Mouse (Mus musculus) midbrain, embryonic 15.5 days (tissue): ENCODE measurements at regions not wholly inside any gene's neighbourhood (a gene's known extent, or its start where the extent isn't known, plus 50 kb on each side); places are given as distances from the start of the nearest gene placed in this dataset.

Experiments used
- ATAC-seq: fragments of 200-750 bp; cut with Nextera tagmentation; replicated peaks from 2 replicates; pipeline ENCODE4 v1.8.0; 2017; ENCODE audit warnings: moderate TSS enrichment
- H3K27ac ChIP-seq: fragments of 300-500 bp; sonication (generic); 2 replicates; pipeline ENCODE4 v1.5.1; 2015; ENCODE audit warnings: mild to moderate bottlenecking, inconsistent platforms
- H3K27me3 ChIP-seq: fragments of 300-500 bp; sonication (generic); replicated peaks from 2 replicates; pipeline ENCODE4 v1.6.1; 2015; ENCODE audit warnings: inconsistent platforms
- H3K36me3 ChIP-seq: fragments of 300-500 bp; sonication (generic); replicated peaks from 2 replicates; pipeline ENCODE4 v1.6.1; 2015; ENCODE audit warnings: inconsistent platforms
- H3K4me1 ChIP-seq: fragments of 300-500 bp; sonication (generic); 2 replicates; pipeline ENCODE4 v1.6.1; 2015; ENCODE audit warnings: inconsistent platforms
- H3K4me2 ChIP-seq: fragments of 300-500 bp; sonication (generic); 2 replicates; pipeline ENCODE4 v1.6.1; 2015; ENCODE audit warnings: inconsistent platforms, mild to moderate bottlenecking, moderate library complexity
- H3K4me3 ChIP-seq: fragments of 300-500 bp; sonication (generic); 2 replicates; pipeline ENCODE4 v1.5.1; 2015; ENCODE audit warnings: mild to moderate bottlenecking, inconsistent platforms
- H3K9ac ChIP-seq: fragments of 300-500 bp; sonication (generic); 2 replicates; pipeline ENCODE4 v1.6.1; 2015; ENCODE audit warnings: mild to moderate bottlenecking, inconsistent platforms
- H3K9me3 ChIP-seq: fragments of 300-500 bp; sonication (generic); 2 replicates; pipeline ENCODE4 v1.6.1; 2016; ENCODE audit warnings: inconsistent platforms
- WGBS: fragments of 180-500 bp; shearing (Covaris S2); methylation state at CpG from one replicate; pipeline ENCODE4 v1.1.7; 2015; ENCODE audit warnings: mixed read lengths; 5-methylcytosine and 5-hydroxymethylcytosine counted together

DNA sequence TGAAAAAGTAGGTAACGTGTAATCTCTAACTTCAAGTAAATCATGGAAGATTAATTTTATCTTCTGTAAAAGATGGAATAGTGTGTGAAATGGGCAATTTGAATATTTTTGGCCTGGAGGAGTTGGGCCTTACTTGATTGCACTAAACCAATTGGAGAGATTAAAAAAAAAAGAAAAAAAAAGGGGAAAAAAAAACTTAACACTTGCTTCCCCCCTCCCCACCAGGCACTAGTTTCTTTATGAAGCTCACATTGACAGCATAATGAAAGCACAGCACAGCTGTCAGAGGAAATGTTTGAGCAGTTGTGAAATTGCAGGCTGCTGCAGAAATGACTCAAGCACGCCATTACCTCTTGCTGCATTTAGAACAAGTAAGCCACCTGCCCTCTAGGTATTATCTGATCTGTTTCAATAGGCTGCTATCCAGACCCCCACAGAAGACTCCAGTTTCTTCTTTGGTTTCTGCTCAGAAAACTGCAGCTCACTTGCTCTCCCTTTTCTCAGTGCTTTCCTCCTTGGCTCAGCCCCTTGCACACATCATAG is 297.9 kb downstream of the D3Ertd751e start:
- Histone ChIP-seq H3K4me3 (no peak overlapping the region), H3K27me3 (no peaks in the 10 kb centered on the region), H3K9ac (no peak overlapping the region), H3K4me1 (peaks cover 9% of the 10 kb centered on the region; the same call in 1 of the 2 replicates), H3K36me3 (no peaks in the 10 kb centered on the region), H3K4me2 (no peak overlapping the region), H3K27ac (no peak overlapping the region), H3K9me3 (no peaks in the 10 kb centered on the region)
- peak; percentile 65; the same call in 1 of the 2 replicates for ATAC-seq
- WGBS, result 46% methylated on average over 2 of the region's 2 CpGs

DNA sequence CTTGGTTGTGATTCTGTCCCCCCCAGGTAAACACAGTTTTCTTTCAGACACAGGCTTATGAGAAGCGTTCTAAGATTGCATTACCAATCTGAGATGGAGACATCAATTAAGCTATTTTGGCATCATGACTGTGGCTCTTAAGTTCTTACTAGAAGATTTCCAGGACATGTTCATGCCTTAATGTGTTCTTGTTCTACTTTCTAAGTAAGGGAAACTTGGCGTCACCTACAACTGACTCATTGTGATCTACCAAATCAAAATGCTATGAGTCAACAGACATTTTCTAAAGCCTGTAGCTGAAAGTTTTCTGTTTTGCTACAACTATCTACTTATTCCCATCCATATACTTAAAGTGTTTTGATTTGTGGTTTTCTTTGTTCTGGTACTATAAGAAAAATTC is 298.5 kb downstream of the D3Ertd751e start:
- H3K4me1 ChIP-seq, result peaks cover 9% of the 10 kb centered on the region; the same call in 1 of the 2 replicates
- WGBS, result 94% methylated on average over 2 of the region's 2 CpGs
- H3K27ac ChIP-seq, result no peak overlapping the region
- no peak for ATAC-seq
- H3K9ac ChIP-seq, result no peak overlapping the region
- no peaks in the 10 kb centered on the region for H3K36me3 ChIP-seq
- no peak overlapping the region for H3K4me3 ChIP-seq
- no peaks in the 10 kb centered on the region for H3K27me3 ChIP-seq
- H3K4me2 ChIP-seq, result no peak overlapping the region
- no peaks in the 10 kb centered on the region for H3K9me3 ChIP-seq

- no peak overlapping the region for H3K9ac ChIP-seq
- no peak overlapping the region for H3K4me3 ChIP-seq
- no peaks in the 10 kb centered on the region for H3K4me1 ChIP-seq
- H3K27me3 ChIP-seq, result no peaks in the 10 kb centered on the region
- no peaks in the 10 kb centered on the region for H3K36me3 ChIP-seq
- H3K9me3 ChIP-seq, result no peaks in the 10 kb centered on the region
- H3K27ac ChIP-seq, result no peak overlapping the region
- H3K4me2 ChIP-seq, result no peak overlapping the region
- ATAC-seq, result no peak
- 85% methylated on average over 10 of the region's 10 CpGs for WGBS
Observed at GRCm38 (mm10) chr3:42057286-42057868, 315.0 kb downstream of the D3Ertd751e start.

GRCm38 (mm10) chr3:42065093-42065935 is 322.9 kb downstream of the D3Ertd751e start:
- peak; percentile 77 for ATAC-seq
- Histone ChIP-seq H3K27ac (no peak overlapping the region), H3K9me3 (no peaks in the 10 kb centered on the region), H3K4me1 (no peaks in the 10 kb centered on the region), H3K4me2 (no peak overlapping the region), H3K36me3 (no peaks in the 10 kb centered on the region), H3K9ac (no peak overlapping the region), H3K27me3 (no peaks in the 10 kb centered on the region), H3K4me3 (no peak overlapping the region)
- WGBS, result 20% methylated on average over 7 of the region's 7 CpGs

- H3K9ac ChIP-seq, result no peak overlapping the region
- no peak overlapping the region for H3K4me3 ChIP-seq
- WGBS, result 24% methylated on average over 3 of the region's 3 CpGs
- no peaks in the 10 kb centered on the region for H3K36me3 ChIP-seq
- no peak overlapping the region for H3K27ac ChIP-seq
- H3K4me2 ChIP-seq, result no peak overlapping the region
- no peaks in the 10 kb centered on the region for H3K9me3 ChIP-seq
- no peaks in the 10 kb centered on the region for H3K4me1 ChIP-seq
- no peaks in the 10 kb centered on the region for H3K27me3 ChIP-seq
- ATAC-seq, result no peak
Observed at GRCm38 (mm10) chr3:42065962-42066361, 323.6 kb downstream of the D3Ertd751e start.

DNA sequence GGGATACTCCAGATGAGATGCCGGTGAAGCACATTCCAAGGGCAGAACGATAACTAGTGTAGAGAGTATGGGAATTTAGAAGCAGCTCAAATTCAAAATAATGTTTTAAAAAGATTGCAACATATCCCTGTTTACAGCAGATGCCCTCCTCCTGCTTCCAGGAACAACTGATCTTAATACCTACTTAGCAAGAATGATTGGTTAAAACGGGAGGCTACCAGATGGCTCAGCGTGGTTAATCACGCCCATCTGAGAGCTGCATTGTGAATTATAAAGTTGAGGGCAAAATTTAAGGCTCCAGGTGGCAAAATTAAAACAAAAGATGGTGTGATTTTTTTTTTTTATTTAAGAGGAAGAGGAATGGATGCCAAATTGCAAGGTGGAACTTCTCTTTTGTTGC is 324.6 kb downstream of the D3Ertd751e start:
- Histone ChIP-seq H3K4me3 (no peak overlapping the region), H3K27ac (no peak overlapping the region), H3K36me3 (no peaks in the 10 kb centered on the region), H3K9me3 (no peaks in the 10 kb centered on the region), H3K27me3 (no peaks in the 10 kb centered on the region), H3K4me2 (no peak overlapping the region), H3K4me1 (no peaks in the 10 kb centered on the region), H3K9ac (no peak overlapping the region)
- ATAC-seq, result no peak
- 90% methylated on average over 5 of the region's 5 CpGs for WGBS

- 32% methylated on average over 11 of the region's 11 CpGs for WGBS
- H3K4me3 ChIP-seq, result peak overlapping the region; percentile 13; the same call in 1 of the 2 replicates
Observed at GRCm38 (mm10) chr3:42074532-42075287, 332.3 kb downstream of the D3Ertd751e start.

DNA sequence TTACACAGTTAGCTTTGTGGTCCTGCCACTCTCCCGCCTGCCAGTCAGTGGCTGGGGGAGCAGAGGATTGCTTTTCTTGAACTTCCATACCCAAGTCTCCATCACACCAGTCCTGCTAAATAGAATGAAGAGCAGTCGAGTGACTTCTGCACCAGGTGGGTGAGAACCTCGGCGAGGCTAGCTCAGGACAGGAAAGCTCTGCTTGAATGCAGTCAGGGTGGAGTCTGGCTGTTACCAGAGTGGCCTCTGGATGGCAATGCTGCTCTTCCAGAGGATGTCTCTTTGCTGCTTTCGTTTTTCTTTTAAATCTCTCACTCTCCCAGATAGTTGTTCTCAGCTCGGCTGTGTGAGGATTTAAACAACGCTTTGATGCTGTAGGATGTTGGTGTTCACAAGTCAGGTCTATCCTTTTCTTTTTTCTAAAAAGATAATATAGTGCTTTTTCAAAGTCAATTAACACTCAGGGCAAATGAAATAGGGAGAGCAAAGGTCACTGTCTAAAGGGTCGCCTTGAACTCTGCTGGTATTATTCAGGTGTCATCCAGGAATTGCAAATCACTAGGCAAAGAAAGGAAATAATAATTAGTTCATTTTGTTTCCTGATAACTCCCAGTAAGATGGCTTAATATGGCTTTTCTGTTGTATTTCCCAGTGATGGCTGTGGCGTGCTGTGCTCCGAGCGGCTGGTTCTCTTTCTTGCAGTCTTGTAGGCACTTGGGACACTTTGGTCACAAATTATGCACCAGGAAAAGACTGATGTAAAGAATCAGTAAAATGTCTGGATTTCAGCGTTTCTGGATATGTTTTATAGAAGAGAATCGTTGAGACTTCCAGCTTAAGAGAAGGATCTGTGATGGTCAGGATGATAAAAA is 368.8 kb downstream of the D3Ertd751e start:
- WGBS, result 25% methylated on average over 13 of the region's 13 CpGs
- H3K4me1 ChIP-seq, result 0 out of 2 replicates have a peak, but pooled peaks cover 12% of the 10 kb centered on the region
- no peak overlapping the region for H3K4me3 ChIP-seq
- no peaks in the 10 kb centered on the region for H3K36me3 ChIP-seq
- H3K4me2 ChIP-seq, result peak overlapping the region; percentile 22; the same call in 1 of the 2 replicates
- H3K9me3 ChIP-seq, result no peaks in the 10 kb centered on the region
- ATAC-seq, result peak; percentile 96
- no peaks in the 10 kb centered on the region for H3K27me3 ChIP-seq
- H3K9ac ChIP-seq, result no peak overlapping the region
- H3K27ac ChIP-seq, result peak overlapping the region; percentile 51

More at GRCm38 (mm10) chr3:42074532-42075287, 332.3 kb downstream of the D3Ertd751e start:
- H3K9ac ChIP-seq, result 0 out of 2 replicates have a peak overlapping the region, but pooled peaks have one; percentile 14
- H3K4me1 ChIP-seq, result peaks cover 6% of the 10 kb centered on the region
- no peaks in the 10 kb centered on the region for H3K27me3 ChIP-seq
- no peak overlapping the region for H3K27ac ChIP-seq
- H3K4me2 ChIP-seq, result peak overlapping the region; percentile 31
- no peaks in the 10 kb centered on the region for H3K9me3 ChIP-seq
- no peaks in the 10 kb centered on the region for H3K36me3 ChIP-seq
- peak; percentile 88 for ATAC-seq

DNA sequence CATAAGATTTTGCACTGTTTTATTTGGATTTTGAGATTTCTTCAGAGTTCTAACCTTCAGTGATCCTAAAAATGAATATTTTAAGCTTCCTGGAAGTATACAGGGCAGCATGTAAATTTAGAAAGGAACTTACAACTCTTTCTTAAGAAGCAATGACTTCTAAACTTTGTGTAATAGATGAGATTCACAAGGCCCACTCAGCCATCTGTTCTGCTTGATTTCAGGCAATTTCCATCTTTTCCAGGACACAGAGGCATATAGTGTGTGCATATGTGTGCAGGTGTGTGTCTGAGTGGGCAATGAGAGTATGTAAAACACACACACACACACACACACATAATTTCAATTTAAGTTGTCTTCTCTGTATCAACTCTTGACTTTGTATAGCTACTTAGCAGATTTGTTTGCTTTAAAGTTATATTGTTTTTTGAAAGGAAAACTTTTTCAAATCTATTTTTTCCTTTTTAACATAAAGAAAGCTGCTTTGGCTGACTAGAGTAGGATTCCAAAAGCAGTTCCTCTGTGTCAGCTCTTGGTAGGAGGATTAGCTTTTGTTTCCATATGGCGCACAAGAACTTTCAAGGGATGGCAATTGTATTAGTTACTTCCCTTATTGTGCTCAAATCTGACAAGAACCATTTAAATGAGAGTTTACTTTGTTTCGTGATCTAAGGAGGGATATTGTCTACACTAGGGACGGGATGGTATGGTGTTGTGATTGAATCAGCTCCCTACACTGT is 387.6 kb downstream of the D3Ertd751e start:
- no peaks in the 10 kb centered on the region for H3K4me1 ChIP-seq
- no peak for ATAC-seq
- WGBS, result 70% methylated on average over 3 of the region's 3 CpGs
- no peaks in the 10 kb centered on the region for H3K27me3 ChIP-seq
- H3K9me3 ChIP-seq, result no peaks in the 10 kb centered on the region
- no peak overlapping the region for H3K4me3 ChIP-seq
- H3K4me2 ChIP-seq, result no peak overlapping the region
- H3K9ac ChIP-seq, result no peak overlapping the region
- no peaks in the 10 kb centered on the region for H3K36me3 ChIP-seq
- no peak overlapping the region for H3K27ac ChIP-seq

GRCm38 (mm10) chr3:42132322-42132721 is 389.9 kb downstream of the D3Ertd751e start:
- Histone ChIP-seq H3K27me3 (no peaks in the 10 kb centered on the region), H3K4me2 (no peak overlapping the region), H3K9ac (no peak overlapping the region), H3K9me3 (no peaks in the 10 kb centered on the region), H3K4me1 (no peaks in the 10 kb centered on the region), H3K27ac (no peak overlapping the region), H3K4me3 (no peak overlapping the region), H3K36me3 (no peaks in the 10 kb centered on the region)
- ATAC-seq, result no peak
- WGBS, result 94% methylated on average over 1 of the region's 1 CpGs

- Histone ChIP-seq H3K4me3 (no peak overlapping the region), H3K4me2 (no peak overlapping the region), H3K27me3 (no peaks in the 10 kb centered on the region), H3K27ac (no peak overlapping the region), H3K9me3 (no peaks in the 10 kb centered on the region), H3K9ac (no peak overlapping the region), H3K4me1 (no peaks in the 10 kb centered on the region), H3K36me3 (no peaks in the 10 kb centered on the region)
- WGBS, result 80% methylated on average over 3 of the region's 3 CpGs
- ATAC-seq, result no peak; the same call in 1 of the 2 replicates
Observed at GRCm38 (mm10) chr3:42153372-42153771, 411.0 kb downstream of the D3Ertd751e start.
